Mouse (Mus musculus): ENCODE data around the gene Adk. TPM values are rescaled to one million over a fixed set of nuclear protein-coding genes. Genes with fewer than 3 reads are reported as not detected.

The Adk gene
- 122 and 138 TPM in 2 replicates for total RNA-seq (2014; fragmentation: Nextera tagmentation)
- 168 and 190 TPM in 2 replicates for total RNA-seq (2017)

DNA sequence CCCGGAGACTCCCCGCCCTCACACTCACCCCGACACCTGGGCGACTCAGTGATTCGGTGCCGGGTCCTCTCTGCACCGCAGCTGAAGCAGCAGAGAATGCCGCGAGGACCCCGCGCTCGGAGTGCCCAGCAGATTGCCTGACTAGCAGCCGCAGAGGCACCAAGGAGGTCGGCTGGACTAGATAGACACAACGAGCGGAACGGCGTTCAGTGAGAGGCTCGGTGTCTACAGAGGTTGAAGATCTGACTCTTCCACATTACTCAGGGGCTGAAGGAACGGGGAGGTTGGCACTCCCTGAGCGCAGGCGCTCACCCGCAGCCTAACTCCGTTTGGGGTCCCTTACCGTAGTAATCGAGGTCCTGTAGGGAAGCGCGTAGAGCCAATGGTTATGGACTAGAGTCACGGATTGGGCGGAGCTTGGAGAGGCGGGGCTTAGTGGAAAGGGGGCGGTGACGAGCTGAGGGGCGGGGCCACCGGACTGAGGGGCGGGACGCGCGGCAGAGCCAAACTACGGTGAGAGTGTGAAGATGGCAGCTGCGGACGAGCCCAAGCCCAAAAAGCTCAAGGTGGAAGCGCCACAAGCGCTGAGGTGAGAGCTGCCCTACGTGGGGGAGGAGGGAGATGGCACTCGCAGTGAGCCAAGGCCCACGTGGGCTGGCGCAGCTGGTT lies at the start of gene Adk, which contains the start of gene Ap3m1:
TSS of gene Adk (plus strand) at position 463 of the 669 bp plus-strand sequence.
TSS of gene Ap3m1 (minus strand) at position 397 of the 669 bp plus-strand sequence.
- ATAC-seq (replicated peaks; ENCODE audit: low FRiP score, low TSS enrichment, poor library complexity, severe bottlenecking), result peak; percentile 92

GRCm38 (mm10) chr14:21013800-21014334 lies 38.5 kb upstream of the Adk start:
- no peak for ATAC-seq (replicated peaks; ENCODE audit: low FRiP score, low TSS enrichment, poor library complexity, severe bottlenecking)

GRCm38 (mm10) chr14:21017871-21018270 lies 34.5 kb upstream of the Adk start:
- ATAC-seq (replicated peaks; ENCODE audit: low FRiP score, low TSS enrichment, poor library complexity, severe bottlenecking), result no peak

DNA sequence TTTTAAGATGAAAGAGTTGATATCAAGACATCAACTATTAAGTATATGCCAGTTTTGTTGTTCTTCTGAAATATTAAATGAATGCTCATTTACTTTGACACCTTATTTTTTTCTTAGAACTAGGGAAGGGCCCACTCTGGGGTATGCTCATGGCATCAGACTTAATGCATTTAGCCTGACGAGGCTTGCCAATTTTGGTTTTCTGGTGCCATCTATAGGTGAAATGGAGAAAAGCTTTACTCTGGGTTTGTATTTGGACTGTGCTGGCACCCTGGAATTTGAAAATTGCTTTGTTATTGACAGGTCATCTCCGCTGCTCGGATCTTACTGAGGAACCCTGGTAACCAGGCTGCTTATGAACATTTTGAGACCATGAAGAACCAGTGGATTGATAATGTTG lies 33.4 kb upstream of the Adk start:
- peak; percentile 73; the same call in 1 of the 2 replicates for ATAC-seq (replicated peaks; ENCODE audit: low FRiP score, low TSS enrichment, poor library complexity, severe bottlenecking)

- no peak for ATAC-seq (replicated peaks; ENCODE audit: low FRiP score, low TSS enrichment, poor library complexity, severe bottlenecking)
Observed at GRCm38 (mm10) chr14:21020435-21020834, 31.9 kb upstream of the Adk start.

DNA sequence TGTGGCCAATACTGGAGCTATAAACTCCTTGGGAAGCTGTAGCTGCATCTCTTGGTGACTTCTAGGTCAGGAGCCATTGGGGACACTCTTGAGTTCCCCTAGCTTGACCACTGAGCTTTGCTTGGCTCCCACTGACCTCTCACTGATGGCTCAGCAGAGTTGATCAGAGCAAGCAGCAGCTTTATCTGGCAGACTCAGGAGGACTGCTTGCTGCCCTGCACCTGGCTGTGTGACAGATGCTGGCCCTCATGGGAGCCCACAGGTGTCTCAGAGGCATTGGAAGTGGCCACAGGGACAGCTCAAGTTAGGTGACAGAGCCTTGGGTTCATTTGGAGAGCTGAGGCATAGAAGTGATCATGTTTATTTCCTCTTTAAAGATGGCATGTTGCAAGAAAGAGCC lies 24.8 kb upstream of the Adk start:
- ATAC-seq (replicated peaks; ENCODE audit: low FRiP score, low TSS enrichment, poor library complexity, severe bottlenecking), result no peak

- ATAC-seq (replicated peaks; ENCODE audit: low FRiP score, low TSS enrichment, poor library complexity, severe bottlenecking), result no peak
Observed at GRCm38 (mm10) chr14:21029025-21029659, 23.2 kb upstream of the Adk start.

DNA sequence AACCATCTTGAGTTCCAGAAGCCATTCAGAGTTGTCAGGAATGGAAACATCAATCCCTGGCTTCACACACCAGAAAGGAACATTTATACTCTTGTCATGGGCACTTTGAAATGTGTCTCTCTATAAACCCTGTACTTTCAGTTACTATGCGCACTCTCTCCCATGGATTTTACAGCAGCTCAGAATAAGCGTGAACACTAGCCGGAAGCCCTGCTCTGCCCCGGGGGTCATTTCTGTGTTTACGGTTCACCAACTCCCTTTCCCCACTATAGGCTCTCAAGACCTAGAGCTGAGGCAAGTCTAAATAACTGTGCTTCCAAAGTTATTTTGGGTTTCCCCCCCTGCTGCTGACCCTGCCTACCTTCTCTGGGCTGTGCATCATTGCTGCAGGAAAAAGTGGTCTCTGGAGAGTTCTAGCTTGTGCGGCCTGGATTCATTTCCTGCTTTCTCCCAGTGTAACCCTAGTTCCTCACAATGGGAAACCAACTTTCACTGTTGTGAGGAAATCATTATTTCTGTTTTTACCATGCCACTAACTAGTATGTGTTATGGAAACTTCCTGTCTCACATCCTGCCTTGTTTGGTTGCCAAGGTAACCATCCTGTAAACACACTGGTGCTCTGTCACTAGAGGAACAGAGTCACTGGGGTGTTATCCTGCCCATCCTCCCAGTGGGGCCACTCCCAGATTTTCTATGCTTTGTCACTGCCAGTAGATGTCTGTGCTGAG lies 20.4 kb upstream of the Adk start:
- ATAC-seq (replicated peaks; ENCODE audit: low FRiP score, low TSS enrichment, poor library complexity, severe bottlenecking), result peak; percentile 64; the same call in 1 of the 2 replicates

GRCm38 (mm10) chr14:21034271-21034670 lies 18.1 kb upstream of the Adk start:
- ATAC-seq (replicated peaks; ENCODE audit: low FRiP score, low TSS enrichment, poor library complexity, severe bottlenecking), result no peak

DNA sequence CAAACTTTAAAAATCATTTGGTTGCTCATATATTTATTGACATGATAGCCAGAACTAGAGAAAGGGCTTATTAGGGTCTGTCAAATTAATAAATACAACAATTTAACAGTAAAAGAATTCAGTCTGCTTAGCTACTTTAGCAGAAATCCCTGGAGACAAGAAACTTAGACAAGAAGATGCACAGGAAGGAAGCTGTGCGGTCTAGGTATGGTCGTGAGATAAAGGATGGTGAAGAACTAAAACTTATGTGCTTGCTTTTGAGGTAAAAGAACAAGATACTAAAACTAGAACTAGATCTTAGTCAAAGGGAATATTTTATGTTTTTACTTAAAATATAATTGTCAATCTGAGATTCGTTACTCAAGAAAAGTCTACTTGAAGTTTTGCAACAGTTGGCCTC lies 17.6 kb upstream of the Adk start:
- no peak for ATAC-seq (replicated peaks; ENCODE audit: low FRiP score, low TSS enrichment, poor library complexity, severe bottlenecking)

DNA sequence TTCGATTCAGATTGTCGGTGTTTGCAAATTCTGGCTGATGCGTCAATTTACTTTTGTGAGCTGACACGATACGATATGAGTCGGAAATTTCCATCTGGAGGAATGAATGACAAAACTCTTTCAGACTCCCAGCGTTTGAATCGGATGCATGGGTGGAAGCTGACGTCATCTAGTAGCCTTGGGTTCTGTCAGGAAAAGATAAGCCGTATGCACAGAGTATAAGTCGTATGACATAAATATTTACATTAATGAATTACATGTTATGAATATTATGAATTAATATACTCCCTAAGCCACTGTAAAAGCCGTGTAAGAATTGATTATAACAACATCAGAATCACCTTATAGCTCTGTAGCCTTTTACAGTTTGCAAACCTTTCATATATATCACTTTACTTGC lies 13.3 kb upstream of the Adk start:
- no peak for ATAC-seq (replicated peaks; ENCODE audit: low FRiP score, low TSS enrichment, poor library complexity, severe bottlenecking)

DNA sequence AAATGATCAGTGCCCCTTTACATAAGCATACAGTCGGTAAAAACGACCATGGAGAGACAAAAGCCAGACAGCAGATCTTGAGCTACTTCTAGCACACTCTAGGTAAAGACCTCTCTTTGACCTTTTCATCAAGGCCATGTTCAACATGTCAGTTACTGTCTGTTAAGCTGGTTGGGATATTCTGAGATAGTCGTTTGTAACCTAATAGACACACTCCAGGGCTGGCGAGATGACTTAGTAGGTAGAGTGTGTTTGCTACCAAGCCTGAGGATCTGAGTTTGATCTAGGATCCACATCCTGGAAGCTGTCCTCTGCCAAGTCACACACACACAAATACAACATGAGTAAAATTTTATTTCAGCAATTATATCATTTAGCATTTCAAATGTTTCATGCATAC lies 12.8 kb upstream of the Adk start:
- ATAC-seq (replicated peaks; ENCODE audit: low FRiP score, low TSS enrichment, poor library complexity, severe bottlenecking), result no peak

DNA sequence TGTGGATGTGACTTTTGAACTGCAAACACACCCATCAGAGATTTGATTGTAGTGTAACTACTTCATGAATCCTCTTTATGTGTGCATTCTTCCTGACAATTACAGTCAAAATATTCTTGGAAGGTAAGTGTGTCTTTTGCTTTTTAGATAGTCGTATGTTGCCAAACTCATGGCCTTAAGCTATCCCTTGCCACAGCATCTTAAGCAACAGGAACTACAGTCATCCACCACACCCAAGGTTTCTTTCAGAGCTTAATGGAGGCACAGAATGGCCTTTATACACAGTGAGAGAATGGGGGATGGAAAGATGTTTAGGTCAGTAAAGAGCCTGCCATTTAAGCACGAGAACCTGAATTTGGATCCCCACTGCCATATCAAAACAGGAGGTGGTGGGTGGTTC lies 4.5 kb upstream of the Adk start:
- no peak for ATAC-seq (replicated peaks; ENCODE audit: low FRiP score, low TSS enrichment, poor library complexity, severe bottlenecking)

DNA sequence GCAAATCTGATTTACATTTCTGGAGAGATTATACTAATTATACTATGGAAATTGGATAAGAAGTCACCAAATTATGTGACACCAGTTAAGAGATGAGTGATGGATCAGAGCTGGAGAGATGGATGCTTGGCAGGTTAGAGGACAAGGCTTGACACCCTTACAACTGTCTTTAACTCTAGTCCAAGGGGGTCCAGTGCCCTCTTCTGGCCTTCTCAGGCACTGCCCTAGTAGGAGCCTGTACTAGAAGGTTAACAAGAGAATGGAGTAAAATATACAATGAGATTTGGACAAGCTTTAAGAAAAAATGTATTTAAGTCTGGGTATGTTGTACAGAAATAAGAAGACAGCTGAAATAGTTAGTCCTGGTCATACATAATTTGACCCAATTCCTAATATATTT lies 3.5 kb upstream of the Adk start:
- ATAC-seq (replicated peaks; ENCODE audit: low FRiP score, low TSS enrichment, poor library complexity, severe bottlenecking), result no peak

DNA sequence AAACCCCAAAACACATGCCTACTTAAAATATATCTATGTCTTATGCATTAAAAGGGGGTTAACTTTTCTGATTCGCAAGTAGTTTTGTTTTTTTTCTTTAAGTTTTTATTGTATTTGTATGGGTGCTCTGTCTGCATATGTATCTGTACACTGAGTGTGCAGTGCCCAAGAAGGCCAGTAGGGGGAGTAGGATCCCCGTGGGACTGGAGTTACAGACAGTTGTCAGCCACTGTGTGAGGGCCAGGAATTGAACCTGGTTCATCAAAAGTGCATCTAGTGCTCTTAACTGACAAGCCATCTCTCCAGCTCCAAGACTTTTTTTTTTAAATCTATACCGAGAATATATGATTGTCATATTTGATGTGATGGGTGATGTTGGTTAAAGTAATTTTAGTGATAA lies 1.6 kb upstream of the Adk start:
- ATAC-seq (replicated peaks; ENCODE audit: low FRiP score, low TSS enrichment, poor library complexity, severe bottlenecking), result no peak

DNA sequence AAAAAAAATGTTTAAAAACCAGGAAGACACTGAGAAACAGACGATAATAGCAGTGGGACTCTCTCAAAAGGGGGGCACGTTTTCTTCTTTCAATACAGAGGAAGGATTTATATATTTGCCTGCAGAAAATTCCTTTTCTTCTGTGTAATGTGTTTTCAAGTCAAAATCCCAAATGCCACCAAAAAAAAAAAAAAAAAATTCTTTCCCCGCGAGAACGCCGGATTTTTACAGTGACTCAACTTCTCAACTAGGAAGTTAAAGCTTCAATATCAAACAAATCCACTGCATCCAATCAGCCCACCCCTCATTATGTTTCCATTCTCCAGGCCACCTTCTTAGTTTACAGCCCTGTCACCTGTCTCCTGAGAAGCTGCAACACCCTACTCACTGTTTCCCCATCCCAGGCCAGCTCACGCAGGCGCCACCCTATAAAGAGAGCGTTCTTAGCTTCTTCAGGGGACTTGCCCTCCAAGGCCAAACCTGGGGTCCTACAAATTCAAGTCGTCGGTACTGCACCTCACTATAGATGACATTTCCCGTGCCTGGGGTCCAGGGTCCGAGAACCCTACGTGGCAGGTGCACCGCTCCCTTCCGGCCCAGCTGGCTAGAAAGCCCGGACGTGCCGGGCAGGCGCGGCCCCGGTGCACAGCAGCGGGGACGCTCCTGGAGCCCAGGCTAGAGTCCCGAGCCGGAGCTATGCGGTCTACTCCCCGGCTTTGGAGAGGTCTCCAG lies 828 bp upstream of the Adk start:
- ATAC-seq (replicated peaks; ENCODE audit: low FRiP score, low TSS enrichment, poor library complexity, severe bottlenecking), result peak; percentile 5; the same call in 1 of the 2 replicates

- peak; percentile 45 for ATAC-seq (replicated peaks; ENCODE audit: low FRiP score, low TSS enrichment, poor library complexity, severe bottlenecking)
Observed at GRCm38 (mm10) chr14:21052781-21053130, 382 bp downstream of the Adk start.

GRCm38 (mm10) chr14:21053151-21053550 lies 777 bp downstream of the Adk start:
- no peak for ATAC-seq (replicated peaks; ENCODE audit: low FRiP score, low TSS enrichment, poor library complexity, severe bottlenecking)

GRCm38 (mm10) chr14:21053586-21053985 lies 1.2 kb downstream of the Adk start:
- ATAC-seq (replicated peaks; ENCODE audit: low FRiP score, low TSS enrichment, poor library complexity, severe bottlenecking), result no peak

DNA sequence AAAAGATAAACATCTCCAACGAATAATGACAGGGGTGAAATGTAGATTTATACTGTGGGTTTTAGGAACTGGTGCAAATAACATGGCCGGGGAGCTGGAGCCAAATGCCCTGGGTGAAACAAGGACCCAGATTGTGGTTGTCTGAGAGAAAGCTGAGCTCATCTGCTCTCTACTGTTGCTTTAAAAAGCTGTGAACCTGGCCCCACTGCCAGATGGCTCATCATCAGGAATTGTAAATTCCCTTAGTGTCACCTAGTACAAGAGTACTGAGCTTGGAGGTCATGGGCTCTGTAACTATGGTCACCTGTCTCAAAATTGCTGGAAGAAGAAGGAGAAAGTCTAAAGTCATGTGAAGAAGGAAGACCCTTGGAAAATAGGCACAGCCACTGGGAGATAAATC lies 6.6 kb downstream of the Adk start:
- ATAC-seq (replicated peaks; ENCODE audit: low FRiP score, low TSS enrichment, poor library complexity, severe bottlenecking), result no peak
